Mouse (Mus musculus): ENCODE results near the gene Cfap70. TPM values are rescaled to one million over a fixed set of nuclear protein-coding genes. Genes with fewer than 3 reads are reported as not detected.

Cfap70 gene
- total RNA-seq, 2 experiments from 2014 or later, result 1.7 to 5.2 TPM

DNA sequence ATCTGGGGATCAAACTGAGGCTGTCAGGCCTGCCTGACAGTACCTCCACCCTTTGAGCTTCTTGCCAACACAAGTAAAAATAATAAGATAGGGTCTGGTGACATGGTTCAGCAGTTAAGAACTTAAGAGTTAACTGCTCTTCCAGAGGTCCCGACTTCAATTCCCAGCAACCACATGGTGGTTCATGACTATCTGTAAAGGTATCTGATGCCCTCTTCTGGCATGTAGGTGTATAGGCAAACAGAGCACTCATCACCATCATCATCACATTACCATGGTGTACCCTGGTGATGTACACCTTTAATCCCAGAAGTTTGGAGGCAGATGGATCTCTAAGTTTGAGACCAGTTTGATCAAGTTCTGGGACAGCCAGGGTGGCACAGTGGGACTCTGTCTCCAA lies 23.4 kb downstream of the Cfap70 start:
- no peak for DNase-seq (ENCODE audit: low spot score in 2 of 2)

DNA sequence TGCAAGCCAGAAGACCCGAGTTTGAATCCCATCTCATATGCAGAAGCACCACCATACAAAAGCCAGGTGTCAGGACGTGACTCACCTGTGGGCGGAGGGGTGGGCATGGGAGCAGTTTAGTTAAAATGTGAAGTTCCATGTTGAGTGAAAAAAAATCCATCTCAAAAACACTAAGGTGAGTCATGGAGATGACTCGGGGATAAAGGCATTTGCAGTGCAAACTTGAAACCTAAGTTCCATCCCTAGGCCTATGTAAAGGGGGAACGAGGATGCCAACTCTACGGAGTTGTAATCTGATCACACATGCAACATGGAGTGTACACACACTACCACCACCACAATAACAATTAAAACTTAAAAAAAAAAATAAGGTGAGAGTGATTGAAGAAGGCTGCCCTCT lies 29.0 kb downstream of the Cfap70 start:
- DNase-seq (ENCODE audit: low spot score in 2 of 2), result no peak

DNA sequence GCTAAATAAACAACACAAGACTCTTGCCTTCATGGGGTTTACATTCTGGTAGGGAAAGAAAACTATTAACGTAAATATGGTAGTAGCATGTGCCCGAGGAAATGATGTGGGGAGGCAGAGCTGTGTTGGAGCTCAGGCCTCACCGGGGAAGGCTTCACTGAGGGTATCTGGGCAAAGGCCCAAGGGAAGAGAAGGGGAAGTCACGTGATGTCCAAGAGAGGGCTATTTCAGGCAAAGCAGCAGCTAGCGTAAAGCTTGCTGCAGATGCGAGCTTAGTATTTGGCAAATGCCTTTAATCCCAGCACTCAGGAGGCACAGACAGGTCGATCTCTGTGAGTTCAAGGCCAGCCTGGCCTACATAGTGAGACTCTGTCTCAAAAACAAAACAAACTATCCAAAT lies 29.8 kb downstream of the Cfap70 start:
- no peak for DNase-seq (ENCODE audit: low spot score in 2 of 2)

DNA sequence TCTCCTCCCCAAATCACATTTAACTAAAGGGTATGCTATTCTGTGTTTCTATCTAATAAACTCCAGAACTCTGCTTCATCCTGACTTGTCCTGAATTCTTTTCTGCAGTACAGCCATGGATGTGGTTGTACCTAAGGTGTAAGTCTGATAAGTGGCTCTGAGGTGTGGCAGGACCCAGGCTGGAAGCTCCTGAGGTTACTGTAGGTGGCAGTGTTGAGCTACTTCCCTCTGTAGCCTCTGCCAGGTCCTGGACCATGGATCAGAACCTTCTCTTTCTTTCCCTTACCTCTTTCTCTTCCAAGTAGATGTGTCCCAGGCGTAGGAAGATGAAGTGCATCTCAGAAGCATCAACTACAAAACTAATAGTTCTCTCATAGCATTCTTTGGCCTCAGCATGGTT lies 52.0 kb downstream of the Cfap70 start:
- DNase-seq (ENCODE audit: low spot score in 2 of 2), result no peak

DNA sequence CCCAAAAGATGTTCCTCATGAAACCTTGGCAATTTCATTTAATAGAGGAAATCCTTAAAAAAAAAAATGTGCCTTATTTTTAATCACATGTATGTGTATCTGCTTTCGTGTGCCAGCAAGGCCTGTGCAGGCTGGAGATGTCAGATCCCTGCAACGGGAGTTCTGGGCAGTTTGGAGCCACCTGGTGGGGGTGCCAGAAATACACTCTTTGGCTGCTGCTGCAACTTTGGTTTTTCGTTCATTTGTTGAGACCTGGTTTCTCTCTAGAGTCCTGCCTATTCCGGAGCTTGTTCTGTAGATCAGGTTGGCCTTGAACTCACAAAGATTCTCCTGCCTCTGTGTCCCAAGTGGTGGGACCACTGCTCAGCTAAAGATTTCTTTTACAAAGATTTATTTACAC lies 53.2 kb downstream of the Cfap70 start:
- peak in 1 of 2 experiments; percentile 27 for DNase-seq (ENCODE audit: low spot score in 2 of 2)

DNA sequence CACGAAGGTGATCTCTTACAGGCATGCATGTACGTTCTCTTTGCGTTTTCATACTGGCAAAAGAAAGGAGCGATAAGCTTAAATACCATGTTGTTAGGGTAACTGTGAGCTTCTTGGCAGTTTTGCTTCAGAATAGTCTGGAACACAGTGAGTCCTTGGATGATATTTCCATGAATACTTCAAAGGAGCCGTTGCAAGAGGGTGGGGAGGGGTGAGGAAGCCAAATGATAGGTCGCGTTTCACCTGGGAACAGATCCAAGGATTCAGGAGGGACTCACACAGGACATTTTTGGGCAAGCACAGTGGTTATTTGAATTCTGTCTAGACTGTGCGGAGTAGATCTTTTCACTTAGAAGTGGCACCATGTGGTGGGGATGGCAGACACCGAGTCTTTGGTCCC lies 54.8 kb downstream of the Cfap70 start:
- no peak for DNase-seq (ENCODE audit: low spot score in 2 of 2)

DNA sequence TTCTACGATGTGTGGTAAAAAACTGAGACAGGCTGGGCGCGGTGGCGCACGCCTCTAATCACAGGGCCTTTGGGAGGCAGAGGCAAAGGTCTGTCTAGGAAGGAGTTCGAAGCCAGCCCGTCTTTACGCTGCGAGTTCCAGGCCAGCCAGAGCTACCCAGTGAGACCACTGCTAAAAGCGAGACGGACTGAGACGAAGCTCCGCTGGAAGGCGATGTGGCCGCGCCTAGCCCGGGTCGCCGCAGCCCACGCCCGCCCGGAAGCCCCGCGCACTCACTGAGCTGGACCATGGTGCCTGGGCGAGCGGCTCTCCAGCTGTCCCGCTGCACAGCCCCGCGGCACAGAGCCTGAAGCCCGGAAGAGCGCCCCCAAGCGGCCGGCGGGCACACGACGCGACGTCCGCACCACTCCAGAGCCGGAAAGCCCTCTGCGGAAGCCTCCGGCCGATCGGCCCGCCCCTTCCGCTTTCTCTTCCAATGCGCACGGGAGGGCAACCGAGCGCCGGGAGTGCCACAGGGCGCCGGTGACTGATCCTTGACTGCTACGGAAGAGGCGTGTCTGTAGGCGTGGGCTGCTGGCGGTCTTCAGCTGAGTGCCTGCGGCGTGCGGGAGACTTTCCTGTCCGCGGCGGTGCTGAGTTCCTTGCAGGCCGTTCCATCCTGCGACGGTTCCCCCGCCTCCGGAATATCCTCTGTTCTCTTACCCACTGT lies 58.7 kb downstream of the Cfap70 start, which contains the start of gene Mrps16:
Mrps16 (minus strand) TSS at position 430 of the 709 bp plus-strand sequence.
- DNase-seq (ENCODE audit: low spot score in 2 of 2), result peak; percentile 77 to 86

DNA sequence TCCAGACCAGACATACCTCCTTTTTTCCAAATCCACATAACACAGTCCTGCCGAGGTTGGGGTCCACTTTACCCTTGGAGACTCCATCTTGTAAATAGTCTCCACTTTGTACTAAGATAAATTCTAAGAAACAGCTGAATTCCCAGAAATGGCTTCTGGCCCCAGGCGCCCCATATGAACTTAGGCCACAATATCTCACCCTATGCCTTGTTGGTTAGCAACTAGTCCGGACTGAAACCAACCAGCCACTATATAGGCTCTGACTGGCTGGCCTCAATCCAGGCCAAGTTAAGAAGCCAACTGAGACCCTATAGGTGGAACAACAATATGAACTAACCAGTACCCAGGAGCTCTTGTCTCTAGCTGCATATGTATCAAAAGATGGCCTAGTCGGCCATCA lies 59.7 kb downstream of the Cfap70 start:
- DNase-seq (ENCODE audit: low spot score in 2 of 2), result no peak

DNA sequence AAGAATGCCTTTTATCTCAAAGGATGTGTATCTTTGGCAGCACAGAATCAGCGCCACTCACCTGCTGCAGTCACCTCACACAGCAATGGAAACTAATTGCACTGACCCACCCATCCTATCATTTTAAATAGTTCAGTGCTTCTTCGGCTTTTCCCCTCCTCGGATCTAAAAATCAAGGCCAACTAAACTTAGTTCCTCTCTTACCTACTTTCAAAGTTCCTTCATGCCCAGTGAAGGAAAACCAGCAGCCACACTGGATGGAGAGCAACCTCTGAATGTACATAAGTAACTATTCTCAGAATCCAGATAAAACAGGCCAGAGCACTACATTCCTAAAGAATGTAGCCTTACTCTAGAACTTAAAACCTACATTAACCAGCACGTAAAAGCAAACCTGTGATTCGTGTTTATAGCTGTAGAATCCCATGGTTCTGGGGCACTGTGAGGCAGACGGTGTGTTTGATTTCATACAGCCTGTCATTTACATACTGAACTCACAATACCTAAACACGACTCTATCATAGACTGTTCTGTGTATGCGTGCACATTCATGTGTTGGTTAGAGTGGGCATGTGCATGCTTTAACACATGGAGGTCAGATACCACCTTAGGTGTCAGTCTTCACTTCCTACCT lies 62.5 kb downstream of the Cfap70 start:
- DNase-seq (ENCODE audit: low spot score in 2 of 2), result no peak

DNA sequence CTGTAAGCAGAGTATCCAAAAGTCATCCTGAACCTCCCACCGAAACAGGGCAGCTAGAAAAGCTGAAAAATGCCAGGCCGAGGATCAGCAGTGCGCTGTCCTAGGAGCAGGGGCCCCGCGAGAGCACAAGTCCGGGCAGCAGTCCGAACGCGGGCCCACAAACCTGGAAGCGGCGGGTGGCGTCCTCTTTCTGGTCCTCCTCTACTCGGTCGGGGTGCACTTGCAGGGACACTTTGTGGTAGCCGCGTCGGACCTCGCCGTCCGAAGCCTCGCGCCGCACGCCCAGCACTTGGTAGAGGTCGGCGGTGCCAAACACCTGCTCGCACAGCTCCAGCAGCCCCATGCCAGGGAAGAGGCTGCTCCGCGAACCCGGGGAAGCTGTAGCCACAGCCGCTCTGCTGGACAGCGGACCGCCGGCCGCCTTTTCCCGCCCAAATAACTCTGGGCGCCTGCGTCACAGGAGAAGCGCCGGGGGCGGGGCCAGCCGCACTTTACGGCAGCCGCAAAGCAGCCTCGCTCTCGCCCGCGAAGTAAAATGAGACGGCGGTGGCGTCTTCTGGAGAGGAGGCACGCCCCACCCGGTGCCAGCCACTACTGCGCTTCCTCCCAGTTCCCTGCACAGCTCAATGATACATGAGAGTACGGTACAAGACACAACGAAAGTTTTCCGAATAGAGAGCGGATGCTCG lies 63.4 kb downstream of the Cfap70 start, which contains the start of gene Dnajc9:
Dnajc9 (minus strand) TSS at position 470 of the 689 bp plus-strand sequence.
- peak; percentile 85 to 91 for DNase-seq (ENCODE audit: low spot score in 2 of 2)

DNA sequence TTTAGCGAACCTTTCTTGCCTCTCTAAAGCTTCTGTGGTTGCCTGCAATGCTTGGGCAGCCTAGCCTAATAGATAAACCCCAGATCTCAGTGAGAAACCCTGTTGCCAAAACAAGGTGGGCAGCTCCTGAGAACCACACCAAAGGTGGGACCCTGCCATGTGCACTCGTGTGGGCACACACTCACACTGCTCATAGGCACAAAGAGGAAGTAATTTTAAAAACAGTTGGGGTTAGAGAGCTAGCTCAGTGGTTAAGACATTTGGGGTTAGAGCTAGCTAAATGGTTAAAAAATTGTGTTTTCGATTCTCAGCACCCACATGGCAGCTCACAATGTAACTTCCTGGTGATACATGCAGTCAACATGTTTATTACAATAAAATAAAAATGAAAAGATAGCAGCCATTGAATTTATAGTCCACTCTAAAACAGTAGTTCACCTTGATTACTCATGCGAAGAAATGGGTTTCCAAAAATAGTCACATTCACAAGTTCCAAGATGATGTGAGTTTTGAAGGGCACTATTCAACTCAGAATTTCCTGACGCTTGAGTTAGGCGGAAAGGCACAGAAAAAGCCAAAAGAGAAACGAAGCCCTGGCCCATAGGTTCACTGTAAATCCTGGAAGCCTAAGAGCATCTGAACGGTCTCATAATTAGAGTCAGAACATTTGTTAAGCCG lies 72.1 kb downstream of the Cfap70 start:
- DNase-seq (ENCODE audit: low spot score in 2 of 2), result no peak

DNA sequence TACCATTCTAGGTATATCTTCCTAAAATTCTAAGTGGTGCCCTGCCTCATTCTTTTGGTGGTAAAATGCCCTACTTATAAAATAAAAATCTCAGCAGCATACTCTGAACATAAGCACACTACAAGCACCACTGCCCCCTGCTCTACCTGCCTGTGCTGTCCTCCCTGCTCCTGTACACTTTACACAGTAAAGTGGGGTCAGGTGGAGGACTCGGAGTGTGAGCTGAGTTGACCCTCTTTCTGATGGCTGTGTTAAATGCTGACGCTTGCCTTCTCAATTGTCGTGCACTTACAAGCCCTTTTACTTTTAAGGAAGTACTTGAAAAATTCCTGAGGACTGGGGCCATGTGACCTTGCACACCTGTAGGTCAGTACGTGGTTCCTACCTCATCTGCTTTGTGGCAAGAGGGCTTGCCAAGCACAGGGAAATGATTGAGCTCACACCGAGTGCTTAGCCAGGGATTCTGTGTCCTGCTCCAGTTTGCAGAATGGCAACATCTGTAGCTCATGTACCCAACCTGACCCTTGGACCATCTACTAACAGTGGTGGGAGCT lies 72.9 kb downstream of the Cfap70 start:
- no peak for DNase-seq (ENCODE audit: low spot score in 2 of 2)

DNA sequence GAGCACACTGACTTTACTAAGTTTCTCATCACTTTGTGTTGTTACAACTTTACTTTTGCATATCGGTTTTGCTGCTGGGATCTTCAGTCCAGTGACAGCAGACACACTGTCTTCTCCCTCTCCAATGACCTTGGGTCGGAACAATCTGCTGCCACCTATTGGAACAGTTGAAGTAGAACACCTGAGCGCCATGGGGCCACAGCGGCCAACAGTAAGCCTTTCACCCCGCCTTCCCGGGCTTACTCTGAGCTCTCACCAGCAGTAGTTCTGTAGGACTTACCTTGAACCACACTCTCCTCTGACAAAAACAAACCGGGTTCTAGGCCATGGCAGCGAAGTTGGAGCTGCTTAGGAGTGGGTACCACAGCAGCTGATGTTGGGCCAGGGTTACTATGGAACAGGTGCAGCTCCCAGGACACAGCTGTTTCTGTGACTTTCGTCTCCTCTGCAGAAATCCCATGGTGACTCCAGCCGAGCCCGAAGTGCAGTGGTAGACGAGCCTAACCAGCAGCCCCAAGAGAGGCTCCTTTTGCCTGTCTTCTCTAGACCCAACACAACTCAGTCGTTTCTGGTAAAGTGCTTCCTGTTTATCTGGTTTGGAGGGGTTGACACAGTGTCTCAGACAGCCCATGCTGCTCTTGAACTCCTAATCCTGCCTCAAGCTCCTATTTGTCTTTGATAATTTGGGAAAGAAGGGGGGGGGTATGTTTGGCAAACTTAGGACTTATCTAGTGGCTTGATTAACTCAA lies 73.5 kb downstream of the Cfap70 start:
- peak in 1 of 2 experiments; percentile 30 for DNase-seq (ENCODE audit: low spot score in 2 of 2)

DNA sequence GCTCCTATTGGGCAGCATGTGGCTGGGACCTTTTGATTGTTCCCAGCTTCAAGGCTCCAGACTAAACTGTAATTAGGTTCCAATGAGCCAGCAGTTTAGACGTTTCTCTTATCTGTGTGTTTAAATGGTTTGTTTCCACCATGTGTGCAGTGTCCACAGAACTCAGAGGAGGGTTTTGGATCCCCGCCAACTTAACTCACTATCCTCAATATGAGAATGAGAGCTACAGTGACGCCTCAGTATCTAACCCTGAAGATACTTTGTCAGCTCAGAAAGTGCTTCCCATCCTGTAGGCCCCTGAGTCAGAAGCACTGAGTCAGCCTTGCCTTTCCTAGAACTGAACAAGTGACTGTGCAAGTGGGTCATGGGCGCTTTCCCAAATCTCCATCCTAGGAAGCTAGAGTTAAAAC lies 74.9 kb downstream of the Cfap70 start:
- DNase-seq (ENCODE audit: low spot score in 2 of 2), result peak in 1 of 2 experiments; percentile 25

DNA sequence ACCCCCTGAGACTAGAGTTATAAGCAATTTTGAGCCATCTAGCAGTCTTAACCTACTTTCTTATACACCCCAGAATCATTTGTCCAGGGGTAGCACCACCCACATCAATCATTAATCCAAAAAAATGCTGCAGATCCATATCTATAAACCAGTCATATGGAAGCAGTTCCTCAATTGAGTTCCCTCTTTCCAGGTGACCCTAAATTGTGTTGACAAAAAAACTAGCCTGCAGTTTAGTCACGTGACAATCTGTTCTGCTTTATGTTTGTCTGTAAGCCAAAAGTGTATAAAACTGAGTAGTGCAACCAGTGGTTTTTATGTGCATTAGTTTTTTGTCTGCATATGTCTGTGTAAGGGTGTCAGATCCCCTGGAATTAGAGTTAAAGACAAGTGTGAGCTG lies 80.2 kb downstream of the Cfap70 start:
- no peak for DNase-seq (ENCODE audit: low spot score in 2 of 2)

DNA sequence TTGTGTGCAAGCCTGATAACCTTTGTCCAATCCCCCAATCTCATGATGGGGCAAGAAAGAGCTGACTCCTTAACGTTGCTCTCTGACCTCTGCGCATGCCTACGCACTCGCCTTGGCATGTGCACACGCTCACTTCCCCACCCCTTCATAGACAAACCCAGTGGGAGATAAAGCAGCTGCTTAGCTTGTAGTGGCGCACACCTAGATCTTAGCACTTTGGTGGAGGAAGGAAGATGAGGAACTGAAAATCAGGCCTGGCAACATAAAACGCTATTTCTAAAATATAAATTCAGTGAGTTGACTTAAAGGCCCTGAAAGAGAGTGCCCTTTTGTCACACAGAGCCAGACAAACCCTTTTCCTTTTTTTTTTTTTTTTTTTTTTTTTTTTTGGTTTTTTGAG lies 81.2 kb downstream of the Cfap70 start:
- DNase-seq (ENCODE audit: low spot score in 2 of 2), result no peak

DNA sequence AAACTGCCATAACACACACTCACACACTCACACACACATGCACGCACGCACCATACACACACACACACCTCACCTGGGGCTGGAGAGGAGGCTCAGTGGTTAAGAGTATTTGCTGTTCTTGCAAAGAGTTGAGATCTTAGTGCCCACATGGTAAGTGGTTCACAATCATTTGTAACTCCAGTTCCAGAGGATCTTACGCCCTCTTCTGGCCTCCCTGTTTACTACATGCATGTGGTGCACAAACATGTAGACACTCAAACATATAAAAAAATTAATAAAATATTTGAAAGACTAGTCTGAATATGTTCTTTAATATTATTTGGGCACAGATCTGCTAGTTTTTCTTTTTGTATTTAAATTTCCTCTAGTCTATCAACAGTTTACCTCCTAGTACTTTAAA lies 83.8 kb downstream of the Cfap70 start:
- DNase-seq (ENCODE audit: low spot score in 2 of 2), result no peak

DNA sequence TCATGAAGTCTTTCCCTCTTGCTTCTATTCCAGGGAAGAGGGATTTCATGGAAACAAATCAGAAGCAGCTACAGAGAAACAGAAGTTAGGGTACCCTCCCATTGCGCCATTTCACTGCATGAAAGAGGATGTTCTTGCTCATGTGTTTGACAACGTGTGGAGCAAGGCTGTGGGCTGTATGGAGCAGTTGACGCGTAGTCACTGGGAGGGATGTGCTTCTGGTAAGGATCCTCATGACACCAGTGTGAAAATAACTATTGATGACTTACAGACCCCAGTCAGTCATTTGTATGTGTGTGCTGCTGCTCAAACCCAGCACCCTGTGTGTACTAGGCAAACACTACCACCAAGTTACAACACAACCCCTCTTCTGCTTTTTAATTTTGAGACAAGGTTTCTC lies 88.8 kb downstream of the Cfap70 start:
- no peak for DNase-seq (ENCODE audit: low spot score in 2 of 2)

DNA sequence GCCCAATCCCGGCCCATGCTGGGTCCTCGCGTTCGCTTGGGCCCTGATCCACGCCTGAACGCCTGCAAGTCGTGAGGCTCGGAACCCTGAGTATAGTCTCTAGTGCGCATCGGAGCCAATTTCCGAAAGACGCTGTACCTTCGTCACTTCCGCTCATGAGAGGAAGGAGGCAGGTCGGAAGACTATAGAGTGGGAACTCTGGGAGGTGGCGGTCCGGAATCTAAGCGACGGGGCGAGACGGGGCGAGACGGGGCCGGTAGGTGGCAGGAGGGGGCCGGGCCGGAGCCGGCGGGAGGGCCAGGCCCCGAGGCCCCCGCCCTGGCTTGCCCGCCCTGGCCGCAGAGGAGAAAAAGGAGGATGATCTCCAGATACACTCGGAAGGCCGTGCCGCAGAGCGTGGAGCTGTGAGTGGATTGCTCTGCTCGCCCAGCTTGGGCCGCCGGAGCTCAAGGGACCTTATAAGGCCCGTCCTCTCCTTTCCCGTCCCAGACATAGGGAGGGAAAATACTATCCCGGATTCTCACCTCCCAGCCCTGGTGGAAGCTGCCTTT lies 104.0 kb downstream of the Cfap70 start, which contains the start of the genes Ecd and Fam149b:
Ecd (minus strand) TSS at position 131 of the 551 bp plus-strand sequence.
Fam149b (plus strand) TSS at position 172 of the 551 bp plus-strand sequence.
- DNase-seq (ENCODE audit: low spot score in 2 of 2), result peak; percentile 77 to 85

DNA sequence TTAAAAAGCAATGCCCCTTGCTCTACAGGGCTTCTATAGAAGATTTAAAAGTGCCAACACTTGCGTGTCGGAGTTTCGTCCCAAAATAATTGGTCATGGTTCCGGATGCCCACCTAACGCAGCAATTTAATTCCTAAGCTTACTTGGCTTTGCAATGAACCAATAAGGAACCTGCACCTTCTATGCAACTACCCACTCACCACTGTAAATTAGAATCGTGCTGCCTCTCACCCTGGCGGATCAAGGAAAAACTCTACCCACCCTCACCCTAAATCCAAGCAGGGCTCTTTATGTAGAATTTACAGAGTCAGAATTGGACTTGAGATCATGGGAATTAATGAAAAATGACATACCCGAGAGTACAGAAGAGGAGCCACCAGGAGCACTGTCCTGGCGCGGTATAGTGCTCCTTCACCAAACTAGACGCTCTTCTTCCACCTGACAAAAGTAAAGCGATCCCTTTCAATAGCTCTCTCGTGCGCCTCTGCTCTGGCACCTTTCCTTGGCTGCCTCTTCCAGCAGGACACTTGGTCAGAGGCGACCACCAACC lies 104.5 kb downstream of the Cfap70 start:
- DNase-seq (ENCODE audit: low spot score in 2 of 2), result no peak

All from adrenal gland, postnatal 4 days (tissue).